Mouse (Mus musculus) embryonic fibroblast, embryonic 13.5 days (primary cell): ENCODE measurements around the gene Aldh3b1. TPM values are rescaled to one million over a fixed set of nuclear protein-coding genes. Genes with fewer than 3 reads are reported as not detected.
"Not testable (repeated sequence)": the region's sequence is repeated elsewhere in the genome, so short reads cannot be mapped to it uniquely, and the experiment has no call there.

Experiments
- H3K27ac ChIP-seq: 2 replicates; pipeline ENCODE4 v1.5.1; 2012; ENCODE audit warnings: low read length, control low read depth, inconsistent platforms; ENCODE audit not compliant: insufficient read depth
- H3K4me1 ChIP-seq: 2 replicates; pipeline ENCODE4 v1.6.1; 2011; ENCODE audit warnings: low read length; ENCODE audit not compliant: control insufficient read depth, insufficient read depth
- H3K4me3 ChIP-seq: 2 replicates; pipeline ENCODE4 v1.5.1; 2011; ENCODE audit warnings: mild to moderate bottlenecking, control low read depth, low read length; ENCODE audit not compliant: insufficient read depth
- CTCF ChIP-seq: IDR thresholded peaks from 2 replicates; pipeline ENCODE4 v1.5.1; 2011; ENCODE audit warnings: mild to moderate bottlenecking, control low read depth, low read length, moderate library complexity, borderline replicate concordance; ENCODE audit not compliant: insufficient read depth
- POLR2A ChIP-seq: IDR thresholded peaks from 2 replicates; pipeline ENCODE4 v1.6.1; 2011; ENCODE audit warnings: low read depth, mild to moderate bottlenecking, control low read depth, low read length, moderate library complexity
- polyA plus RNA-seq: library from polyadenylated mRNA; stranded (reverse); fragments of >200 nt; gene quantifications from 2 replicates; pipeline ENCODE4 v1.2.4, GENCODE M21; 2011; ENCODE audit warnings: low read depth; ENCODE audit not compliant: missing spikeins, insufficient read length

The Aldh3b1 gene
- polyA plus RNA-seq, 1 experiment = 3.8 TPM

DNA sequence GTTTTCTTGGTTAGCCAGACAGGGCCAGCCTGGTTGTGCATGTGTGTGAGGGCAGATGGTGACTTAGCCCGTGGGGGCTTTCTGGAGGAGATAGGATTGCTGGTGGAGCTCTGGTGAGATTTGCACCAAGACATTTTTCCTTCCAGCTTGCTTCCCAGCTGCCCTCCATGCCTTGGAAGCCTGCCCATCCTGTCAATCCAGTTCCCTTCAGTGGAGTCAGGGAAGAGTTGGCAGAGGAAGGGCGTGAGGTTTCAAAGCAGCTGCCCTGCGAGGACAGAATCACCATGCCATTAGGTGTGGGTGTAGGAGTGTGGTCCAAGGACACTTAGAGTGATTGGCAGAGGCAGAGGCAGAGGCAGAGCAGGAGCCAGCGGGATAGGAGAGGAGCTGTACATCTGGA lies 28.9 kb upstream of the Aldh3b1 start, which contains the start of gene Aldh3b3:
Gene Aldh3b3 (plus strand): TSS at position 176 of the 400 bp plus-strand sequence.
- Histone ChIP-seq H3K27ac (no peak within 1 kb of the TSS), H3K4me1 (no peaks in the 10 kb centered on the region), H3K4me3 (no peak within 1 kb of the TSS)
- TF ChIP-seq CTCF (no peak), POLR2A (no peak)

DNA sequence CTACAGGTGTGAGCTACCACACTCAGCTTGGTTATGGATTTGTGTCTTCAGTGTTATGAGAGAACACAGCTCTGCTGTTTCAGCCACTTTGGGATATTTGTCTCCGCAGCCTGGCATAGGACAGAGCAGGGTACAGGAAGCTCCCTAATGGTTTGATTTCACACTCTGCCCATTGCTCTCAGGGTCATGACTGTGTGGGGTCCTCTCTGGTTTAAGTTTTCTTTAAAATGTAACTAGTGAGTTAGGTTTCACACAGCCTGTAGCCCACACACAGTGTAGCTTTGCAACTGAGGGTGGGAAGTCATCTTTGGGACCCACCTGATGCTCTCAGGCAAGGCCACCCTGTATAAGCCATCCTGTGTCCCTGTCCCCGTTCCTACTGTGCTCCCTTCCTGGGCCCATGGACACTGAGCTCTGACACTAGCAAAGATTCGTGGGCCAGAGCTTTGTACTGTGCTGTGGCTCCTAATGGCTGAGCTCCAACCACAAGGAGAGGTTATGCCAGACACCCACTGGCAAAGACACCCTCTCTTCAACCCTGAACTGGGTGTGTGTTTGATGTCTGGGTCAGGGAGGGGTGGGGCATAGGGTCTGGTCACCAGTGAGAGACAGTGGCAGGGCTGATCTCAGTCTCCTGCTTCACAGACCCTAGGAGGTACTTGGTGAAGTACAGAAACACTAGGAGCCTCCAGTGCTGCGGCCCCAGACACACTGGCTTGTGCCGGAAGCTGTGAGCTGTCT lies 27.9 kb upstream of the Aldh3b1 start:
- H3K27ac ChIP-seq, H3K4me1 ChIP-seq, H3K4me3 ChIP-seq: not testable (repeated sequence)

DNA sequence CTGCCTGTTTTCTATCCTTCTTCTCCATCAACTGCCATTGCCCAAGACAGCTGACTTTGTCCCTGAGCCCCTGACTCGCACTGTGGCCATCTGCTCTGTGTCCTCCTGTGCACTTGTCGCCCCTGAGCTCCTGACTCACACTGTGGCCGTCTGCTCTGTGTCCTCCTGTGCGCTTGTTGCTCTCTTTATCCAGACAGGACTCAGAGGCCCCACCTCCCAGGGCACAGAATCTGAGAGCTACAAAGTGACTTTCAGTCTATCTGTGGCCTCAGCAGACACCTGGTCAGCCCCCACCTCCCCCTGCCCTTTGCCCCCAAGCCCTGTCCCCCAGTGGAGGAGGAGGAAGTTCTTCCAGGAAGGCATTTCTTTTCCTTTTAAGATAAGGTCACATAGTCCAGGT lies 26.2 kb upstream of the Aldh3b1 start:
- TF ChIP-seq POLR2A = no peak
- no peak for TF ChIP-seq CTCF
- H3K4me3 ChIP-seq = no peak overlapping the region
- H3K27ac ChIP-seq = no peak overlapping the region
- no peaks in the 10 kb centered on the region for H3K4me1 ChIP-seq

DNA sequence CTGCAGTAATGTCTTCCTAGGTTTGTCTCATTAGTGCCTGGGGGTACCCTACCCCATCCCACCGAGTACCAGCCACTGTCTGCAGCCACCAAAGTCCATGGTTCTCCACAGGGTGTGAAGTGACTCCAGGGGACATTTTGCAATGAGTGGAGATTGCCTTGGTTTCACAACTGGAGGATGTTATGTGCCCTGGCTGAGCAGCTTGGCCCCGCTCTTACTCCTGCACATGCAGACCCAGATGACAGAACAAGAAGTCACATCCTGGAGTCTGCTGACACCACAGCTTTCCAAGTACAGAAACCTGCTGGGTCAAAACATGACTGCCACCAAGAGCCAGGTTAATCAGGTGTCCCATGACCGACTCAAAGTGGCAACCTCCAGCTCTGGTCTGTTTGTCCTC lies 25.4 kb upstream of the Aldh3b1 start:
- H3K27ac ChIP-seq = no peak overlapping the region
- no peak for TF ChIP-seq POLR2A
- no peak for TF ChIP-seq CTCF
- H3K4me3 ChIP-seq = no peak overlapping the region
- H3K4me1 ChIP-seq = no peaks in the 10 kb centered on the region

DNA sequence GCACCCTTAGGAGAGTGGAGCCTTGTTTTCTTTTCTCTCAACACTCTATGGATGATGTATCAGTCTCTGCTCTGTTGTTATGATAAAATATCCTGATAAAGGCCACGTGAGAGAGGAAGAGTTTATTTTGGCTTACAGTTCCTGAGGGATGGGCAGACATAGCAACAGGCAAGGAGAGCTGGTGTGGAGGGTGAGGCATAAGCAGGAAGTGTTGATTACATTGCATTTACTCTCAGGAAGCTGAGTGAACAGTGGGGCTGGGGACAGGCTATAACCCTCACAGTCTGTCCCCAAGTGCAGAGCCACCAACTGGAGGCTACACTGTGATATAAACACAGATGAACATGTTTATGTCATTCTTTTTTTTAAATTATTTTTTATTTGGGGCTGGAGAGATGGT lies 22.5 kb upstream of the Aldh3b1 start:
- Histone ChIP-seq H3K4me1 (no peaks in the 10 kb centered on the region), H3K27ac (no peak overlapping the region)
- TF ChIP-seq POLR2A (no peak), CTCF (no peak)

DNA sequence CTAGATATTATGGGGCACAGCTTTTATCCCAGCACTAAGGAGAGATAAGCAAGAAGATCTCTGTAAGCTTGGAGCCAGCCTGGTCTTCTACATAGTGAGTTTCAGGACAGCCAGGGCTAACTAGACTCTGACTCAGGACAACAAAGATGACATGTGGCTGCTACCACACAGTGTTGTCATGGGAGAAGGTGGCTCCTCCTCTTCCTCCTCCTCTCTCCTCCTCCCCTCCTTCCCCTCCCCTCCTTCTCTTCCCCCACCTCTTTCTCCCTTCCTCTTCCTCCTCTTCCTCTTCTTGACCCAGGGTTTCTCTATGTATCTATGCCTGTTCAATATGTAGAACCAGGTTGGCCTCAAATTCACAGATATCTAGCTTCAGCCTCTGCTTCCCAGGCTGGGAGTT lies 21.9 kb upstream of the Aldh3b1 start:
- Histone ChIP-seq H3K4me3 (no peak overlapping the region), H3K27ac (no peak overlapping the region), H3K4me1 (no peaks in the 10 kb centered on the region)
- TF ChIP-seq POLR2A = no peak
- TF ChIP-seq CTCF = no peak

More for the DNA sequence above, 22.5 kb upstream of the Aldh3b1 start:
- no peak overlapping the region for H3K4me3 ChIP-seq

DNA sequence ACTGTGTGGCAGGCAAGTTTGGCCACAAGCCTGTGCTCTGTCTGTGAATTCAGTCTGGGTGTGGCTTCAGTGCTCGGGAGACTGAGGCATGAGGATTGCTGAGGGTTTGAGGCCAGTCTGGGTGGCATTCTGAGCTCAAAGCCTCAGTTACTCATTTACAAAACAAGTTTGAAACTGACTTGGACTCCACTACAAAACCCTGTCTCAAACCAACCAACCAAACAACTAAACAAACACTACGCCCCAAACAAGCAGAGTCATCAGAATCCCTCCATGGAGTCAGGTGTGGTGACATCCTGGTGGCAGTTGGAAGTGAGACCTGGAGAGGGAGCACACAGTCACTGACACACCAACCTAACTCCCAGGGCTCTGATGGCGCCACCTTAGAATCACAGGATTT lies 20.7 kb upstream of the Aldh3b1 start:
- TF ChIP-seq POLR2A = no peak
- no peak for TF ChIP-seq CTCF
- Histone ChIP-seq H3K4me3 (no peak overlapping the region), H3K27ac (no peak overlapping the region), H3K4me1 (no peaks in the 10 kb centered on the region)

DNA sequence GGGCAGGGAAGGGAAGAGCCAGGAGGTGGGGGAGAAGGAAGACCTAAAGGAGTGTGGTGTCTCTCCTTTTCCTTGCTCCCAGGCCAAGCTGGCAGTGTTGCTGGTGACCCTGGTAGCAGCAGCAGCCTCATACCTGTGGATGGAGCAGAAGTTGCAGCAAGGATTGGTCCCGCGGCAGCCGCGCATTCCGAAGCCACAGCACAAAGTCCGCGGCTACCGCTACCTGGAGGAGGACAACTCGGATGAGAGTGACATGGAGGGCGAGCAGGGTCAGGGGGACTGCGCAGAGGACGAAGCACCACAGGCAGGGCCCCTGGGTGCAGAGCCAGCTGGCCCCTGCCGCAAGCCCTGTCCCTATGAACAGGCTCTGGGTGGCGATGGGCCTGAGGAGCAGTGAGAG lies 18.9 kb upstream of the Aldh3b1 start:
- Histone ChIP-seq H3K4me1 (no peaks in the 10 kb centered on the region), H3K4me3 (no peak overlapping the region), H3K27ac (no peak overlapping the region)
- TF ChIP-seq CTCF (no peak), POLR2A (no peak)

DNA sequence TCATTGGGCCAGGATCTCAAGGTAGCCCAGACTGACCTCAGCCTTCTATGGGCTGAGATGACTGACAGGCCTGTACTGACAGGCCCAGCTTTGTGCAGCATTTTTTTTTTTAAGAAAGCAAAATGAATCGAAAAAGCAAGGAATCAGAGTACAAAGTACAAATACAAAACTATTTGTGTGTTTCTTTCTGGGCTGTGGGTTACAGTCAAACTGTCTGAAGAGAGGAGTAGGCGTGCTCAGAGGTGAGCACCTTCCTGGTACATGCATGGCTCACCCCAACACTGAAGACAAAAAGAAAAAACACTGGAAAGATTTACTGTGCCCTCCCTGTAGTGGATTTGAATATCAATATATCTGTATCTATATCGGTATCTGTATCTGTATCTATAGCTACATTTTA lies 18.2 kb upstream of the Aldh3b1 start:
- TF ChIP-seq POLR2A (no peak), CTCF (no peak)
- Histone ChIP-seq H3K27ac (no peak overlapping the region), H3K4me1 (no peaks in the 10 kb centered on the region), H3K4me3 (no peak overlapping the region)

DNA sequence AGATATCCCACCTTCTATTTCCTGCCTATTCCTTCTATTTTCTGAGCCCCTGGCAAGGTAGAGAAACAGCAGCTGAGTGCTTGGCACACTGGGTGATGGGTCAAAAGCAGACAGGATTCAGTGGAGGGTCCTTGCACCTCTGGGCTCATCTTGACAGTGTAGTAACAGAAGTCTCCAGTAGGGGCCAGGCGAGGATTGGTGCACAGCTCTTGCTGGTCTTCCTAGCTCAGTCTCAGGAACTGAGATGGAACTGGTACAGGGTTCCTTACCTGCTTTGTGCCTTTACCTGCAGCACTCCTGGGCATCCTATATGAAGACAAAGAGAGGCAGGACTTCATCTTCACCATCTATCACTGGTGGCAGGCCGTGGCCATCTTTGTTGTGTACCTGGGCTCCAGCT lies 17.1 kb upstream of the Aldh3b1 start:
- no peak overlapping the region for H3K27ac ChIP-seq

More for the DNA sequence above, 17.1 kb upstream of the Aldh3b1 start:
- no peaks in the 10 kb centered on the region for H3K4me1 ChIP-seq
- TF ChIP-seq CTCF (peak; percentile 78; the same call in 1 of the 2 replicates), POLR2A (no peak)
- no peak overlapping the region for H3K4me3 ChIP-seq
